Mouse (Mus musculus) small intestine, adult 2 months (tissue): ENCODE measurements around the gene Ildr1.

Source experiments
- CTCF ChIP-seq: fragments of 200-500 bp; IDR thresholded peaks from 2 replicates; pipeline ENCODE4 v1.5.1; 2012; ENCODE audit warnings: low read depth, mild to moderate bottlenecking, control low read depth, inconsistent platforms, low read length, moderate library complexity, mixed read lengths; ENCODE audit not compliant: insufficient replicate concordance, insufficient read length; ENCODE audit errors: extremely low read depth
- POLR2A ChIP-seq: fragments of 200-500 bp; IDR thresholded peaks from 2 replicates; pipeline ENCODE4 v1.6.1; 2012; ENCODE audit warnings: low read depth, mild to moderate bottlenecking, control low read depth, inconsistent platforms, low read length, moderate library complexity

- TF ChIP-seq CTCF (no peak), POLR2A (no peak)
These were observed 79.2 kb downstream of the Ildr1 start for GRCm38 (mm10) chr16:36772996-36773395.
